Mouse (Mus musculus) myocyte (in vitro differentiated cells): ENCODE results near the gene Tmem87b.

Experiments
- CEBPB ChIP-seq: IDR thresholded peaks from 2 replicates; pipeline ENCODE4 v1.6.1; 2011; ENCODE audit warnings: mild to moderate bottlenecking, moderate library complexity; ENCODE audit not compliant: poor library complexity, insufficient read depth, severe bottlenecking
- E2F4 ChIP-seq: IDR thresholded peaks from one replicate; pipeline ENCODE4 v1.6.1; 2011; ENCODE audit warnings: mild to moderate bottlenecking, control low read depth, moderate library complexity; ENCODE audit not compliant: insufficient read depth
- MAX ChIP-seq: IDR thresholded peaks from one replicate; pipeline ENCODE4 v1.6.1; 2011; ENCODE audit warnings: low read depth, mild to moderate bottlenecking, control low read depth
- MYOG ChIP-seq, 3 experiments: IDR thresholded peaks; one replicate each; pipeline ENCODE4 v1.6.1; 2011; ENCODE audit warnings: control low read depth in 2 of 3, low read depth in 2 of 3, mild to moderate bottlenecking in 2 of 3; ENCODE audit not compliant: insufficient read length in 2 of 3, control insufficient read depth in 1 of 3, insufficient read depth in 1 of 3
- POLR2A ChIP-seq: IDR thresholded peaks from one replicate; pipeline ENCODE4 v1.6.1; 2011; ENCODE audit warnings: low read depth, mild to moderate bottlenecking, control low read depth, moderate library complexity; ENCODE audit not compliant: insufficient read length
- POLR2AphosphoS2 ChIP-seq: IDR thresholded peaks from one replicate; pipeline ENCODE4 v1.6.1; 2011; ENCODE audit warnings: low read depth, control low read depth; ENCODE audit not compliant: insufficient read length
- REST ChIP-seq: IDR thresholded peaks from one replicate; pipeline ENCODE4 v1.6.1; 2011; ENCODE audit warnings: mild to moderate bottlenecking, control low read depth, moderate library complexity; ENCODE audit not compliant: insufficient read depth, insufficient read length
- SRF ChIP-seq: IDR thresholded peaks from one replicate; pipeline ENCODE4 v1.6.1; 2011; ENCODE audit warnings: low read depth; ENCODE audit not compliant: control insufficient read depth, insufficient read length
- TCF12 ChIP-seq: IDR thresholded peaks from one replicate; pipeline ENCODE4 v1.6.1; 2011; ENCODE audit warnings: mild to moderate bottlenecking, control low read depth; ENCODE audit not compliant: poor library complexity, insufficient read depth, severe bottlenecking
- USF1 ChIP-seq: IDR thresholded peaks from one replicate; pipeline ENCODE4 v1.6.1; 2011; ENCODE audit warnings: low read depth, mild to moderate bottlenecking, control low read depth, moderate library complexity

- TF ChIP-seq POLR2A (no peak), MAX (no peak), CEBPB (no peak), E2F4 (no peak), MYOG (IDR thresholded peaks at IDR 0.05; ENCODE audit: control insufficient read depth in 1 of 3, insufficient read depth in 1 of 3, insufficient read length in 2 of 3, low read depth in 2 of 3) (peak in 1 of 3 experiments; percentile 38), USF1 (no peak), TCF12 (no peak), POLR2AphosphoS2 (no peak), REST (no peak), SRF (no peak)
Measured at GRCm38 (mm10) chr2:128771048-128771447, 46.9 kb upstream of the Tmem87b start.
